Mouse (Mus musculus) activated CD4-positive, CD25-positive, alpha-beta regulatory T cell, adult 4 months (primary cell): ENCODE results near the gene Wsb1. TPM values are rescaled to one million over a fixed set of nuclear protein-coding genes. Genes with fewer than 3 reads are reported as not detected.
"Not testable (repeated sequence)": the region's sequence is repeated elsewhere in the genome, so short reads cannot be mapped to it uniquely, and the experiment has no call there.

Experiments
- ATAC-seq: one replicate; pipeline ENCODE4 v1.8.0; 2017
- polyA plus RNA-seq, 2 experiments: library from polyadenylated mRNA; unstranded; fragments of 100-300 nt; shearing (Covaris generic); gene quantifications; one replicate each; pipeline ENCODE4 v1.2.1; 2017

Wsb1 gene
- polyA plus RNA-seq: 10 to 100 TPM; 81.8 to 88.3 TPM

GRCm38 (mm10) chr11:79254391-79255098, at the start of gene Wsb1:
Gene Wsb1 (minus strand): TSS chr11:79254671.
- ATAC-seq: peak; percentile 80

GRCm38 (mm10) chr11:79304245-79304644, 49.8 kb upstream of the Wsb1 start:
- not testable (repeated sequence) for ATAC-seq

GRCm38 (mm10) chr11:79303109-79303508, 48.6 kb upstream of the Wsb1 start:
- no peak for ATAC-seq

GRCm38 (mm10) chr11:79299719-79300431, 45.4 kb upstream of the Wsb1 start:
- no peak for ATAC-seq

- ATAC-seq: no peak
Measured at GRCm38 (mm10) chr11:79296856-79297491, 42.5 kb upstream of the Wsb1 start, which contains the start of gene Gm9964. Gene Gm9964 (minus strand): TSS chr11:79296906.

- ATAC-seq: no peak
Measured at GRCm38 (mm10) chr11:79296167-79296566, 41.7 kb upstream of the Wsb1 start.

GRCm38 (mm10) chr11:79293971-79294370, 39.5 kb upstream of the Wsb1 start:
- no peak for ATAC-seq

- ATAC-seq: no peak
Measured at GRCm38 (mm10) chr11:79293025-79293424, 38.6 kb upstream of the Wsb1 start.

- ATAC-seq: no peak
Measured at GRCm38 (mm10) chr11:79292130-79292529, 37.7 kb upstream of the Wsb1 start.

- ATAC-seq: no peak
Measured at GRCm38 (mm10) chr11:79291651-79292050, 37.2 kb upstream of the Wsb1 start.

- no peak for ATAC-seq
Measured at GRCm38 (mm10) chr11:79290473-79290872, 36.0 kb upstream of the Wsb1 start.

GRCm38 (mm10) chr11:79288913-79289640, 34.6 kb upstream of the Wsb1 start:
- no peak for ATAC-seq

GRCm38 (mm10) chr11:79288278-79288843, 33.9 kb upstream of the Wsb1 start:
- ATAC-seq: no peak

GRCm38 (mm10) chr11:79287447-79287846, 33.0 kb upstream of the Wsb1 start:
- no peak for ATAC-seq

- no peak for ATAC-seq
Measured at GRCm38 (mm10) chr11:79286305-79286799, 31.9 kb upstream of the Wsb1 start.

- no peak for ATAC-seq
Measured at GRCm38 (mm10) chr11:79283350-79284030, 29.0 kb upstream of the Wsb1 start.

- ATAC-seq: no peak
Measured at GRCm38 (mm10) chr11:79281396-79281795, 26.9 kb upstream of the Wsb1 start.

- ATAC-seq: no peak
Measured at GRCm38 (mm10) chr11:79279732-79280405, 25.4 kb upstream of the Wsb1 start.

- no peak for ATAC-seq
Measured at GRCm38 (mm10) chr11:79273757-79274156, 19.3 kb upstream of the Wsb1 start.

GRCm38 (mm10) chr11:79273039-79273438, 18.6 kb upstream of the Wsb1 start:
- ATAC-seq: no peak

GRCm38 (mm10) chr11:79267171-79267570, 12.7 kb upstream of the Wsb1 start:
- no peak for ATAC-seq
